Mouse (Mus musculus): Measurements from ENCODE around the gene Zfp13.

GRCm38 (mm10) chr17:23549441-23549840 is 49.8 kb downstream of the Zfp13 start:
- TF ChIP-seq CTCF (IDR thresholded peaks at IDR 0.05; ENCODE audit: insufficient read depth, low read depth, low read length) (no peak), POLR2A (IDR thresholded peaks at IDR 0.05; ENCODE audit: insufficient read depth, low read depth, low read length) (no peak)
